Mouse (Mus musculus) natural killer cell, adult 2 months (primary cell): ENCODE data around the gene Robo1.

Experiments used
- DNase-seq, 2 experiments: peaks; one replicate each; pipeline ENCODE4 v3.0.0; 2022; ENCODE audit warnings: low spot score in 2 of 2

Robo1 gene

DNA sequence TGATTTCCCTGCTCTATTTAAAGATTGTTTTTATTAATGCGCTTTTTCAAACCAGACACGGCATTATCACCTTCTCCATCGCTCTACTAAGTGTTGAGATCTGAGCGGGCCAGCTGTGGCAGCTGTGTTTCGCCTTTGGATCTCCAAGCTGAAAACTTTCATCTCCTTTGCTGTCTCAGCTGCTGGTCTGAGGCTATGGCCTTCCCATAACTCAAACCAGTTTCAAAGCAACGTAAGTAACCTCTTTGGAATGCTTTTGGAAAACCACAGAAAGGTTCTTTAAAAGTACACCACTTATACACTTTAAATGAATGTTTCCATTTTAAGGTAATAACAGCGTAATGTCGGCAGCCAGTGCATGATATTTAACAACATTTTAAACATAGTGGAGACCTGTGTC lies 520.3 kb downstream of the Robo1 start:
- no peak for DNase-seq

DNA sequence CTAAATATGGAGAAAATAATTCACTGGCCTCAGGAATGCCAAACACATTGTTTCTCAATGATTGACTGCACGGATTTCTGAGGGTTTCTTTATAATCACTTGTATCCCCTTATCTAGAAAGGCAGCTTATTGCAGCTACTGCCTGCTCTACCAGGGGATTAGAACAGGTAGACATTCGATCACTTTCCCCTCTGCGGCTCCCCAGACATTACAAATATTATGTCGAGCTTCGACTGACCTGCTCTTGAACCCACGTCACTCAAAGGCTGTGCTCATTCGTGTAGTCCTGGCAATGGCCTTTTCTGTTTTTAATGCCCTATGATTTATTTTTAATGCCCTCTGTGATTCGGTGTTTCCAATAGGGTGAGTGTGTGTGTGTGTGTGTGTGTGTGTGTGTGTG lies 521.4 kb downstream of the Robo1 start:
- no peak for DNase-seq

DNA sequence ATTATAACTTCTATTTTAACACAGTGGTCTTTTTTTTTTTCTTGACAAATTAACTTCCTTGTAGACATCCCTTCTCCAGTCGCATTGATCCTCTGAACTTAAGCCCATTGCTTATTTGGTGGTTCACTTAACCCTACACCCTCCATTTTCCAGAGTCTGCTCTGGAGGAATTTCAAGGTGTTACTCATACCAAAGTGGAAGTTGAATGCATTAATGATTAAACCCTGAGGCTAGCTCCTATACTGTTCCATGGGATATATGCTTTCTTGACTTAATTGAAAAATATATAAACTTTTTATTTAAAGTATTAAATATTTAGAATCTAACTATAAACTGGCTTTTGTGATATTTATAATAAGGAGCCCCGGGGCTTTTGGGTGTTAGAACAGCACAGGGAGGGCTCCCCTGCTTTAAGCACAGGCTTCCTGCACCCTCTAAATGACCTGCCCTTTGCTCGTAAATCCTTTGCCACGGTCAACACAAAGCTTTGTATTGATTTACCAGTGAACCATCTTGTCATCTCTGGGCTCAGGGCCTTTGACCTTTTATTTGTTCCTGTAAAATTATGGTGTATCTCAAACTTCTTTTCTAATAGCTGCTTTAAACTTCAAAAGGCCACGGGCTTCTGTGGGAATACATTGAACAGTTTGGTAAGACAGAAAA lies 522.4 kb downstream of the Robo1 start:
- DNase-seq = no peak

GRCm38 (mm10) chr16:72834266-72834665 lies 526.2 kb downstream of the Robo1 start:
- DNase-seq = no peak

DNA sequence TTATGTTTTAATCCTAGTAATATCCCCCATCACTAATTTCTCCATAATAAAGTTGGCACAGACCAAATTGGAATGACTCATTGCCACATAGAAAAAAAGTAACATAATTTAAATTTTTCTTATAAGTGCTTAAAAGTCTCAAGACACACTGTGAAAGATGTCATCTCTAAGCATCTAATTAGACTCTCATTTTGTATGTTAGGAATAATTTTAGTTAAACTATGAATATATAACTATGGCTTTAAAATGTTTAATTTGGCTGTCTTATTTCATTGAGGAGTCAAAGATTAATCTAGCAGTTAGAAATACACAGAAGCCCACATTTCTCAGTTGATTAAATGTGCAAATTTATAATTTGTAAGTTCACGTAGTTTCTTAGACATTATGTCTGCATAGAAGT lies 530.9 kb downstream of the Robo1 start:
- DNase-seq = no peak

GRCm38 (mm10) chr16:72841066-72841465 lies 533.0 kb downstream of the Robo1 start:
- no peak for DNase-seq

GRCm38 (mm10) chr16:72854101-72854500 lies 546.0 kb downstream of the Robo1 start:
- no peak for DNase-seq

GRCm38 (mm10) chr16:72854809-72855503 lies 546.9 kb downstream of the Robo1 start:
- DNase-seq = no peak

- no peak for DNase-seq
Observed at GRCm38 (mm10) chr16:72861707-72862277, 553.7 kb downstream of the Robo1 start.

- DNase-seq = no peak
Observed at GRCm38 (mm10) chr16:72866011-72866410, 557.9 kb downstream of the Robo1 start.

DNA sequence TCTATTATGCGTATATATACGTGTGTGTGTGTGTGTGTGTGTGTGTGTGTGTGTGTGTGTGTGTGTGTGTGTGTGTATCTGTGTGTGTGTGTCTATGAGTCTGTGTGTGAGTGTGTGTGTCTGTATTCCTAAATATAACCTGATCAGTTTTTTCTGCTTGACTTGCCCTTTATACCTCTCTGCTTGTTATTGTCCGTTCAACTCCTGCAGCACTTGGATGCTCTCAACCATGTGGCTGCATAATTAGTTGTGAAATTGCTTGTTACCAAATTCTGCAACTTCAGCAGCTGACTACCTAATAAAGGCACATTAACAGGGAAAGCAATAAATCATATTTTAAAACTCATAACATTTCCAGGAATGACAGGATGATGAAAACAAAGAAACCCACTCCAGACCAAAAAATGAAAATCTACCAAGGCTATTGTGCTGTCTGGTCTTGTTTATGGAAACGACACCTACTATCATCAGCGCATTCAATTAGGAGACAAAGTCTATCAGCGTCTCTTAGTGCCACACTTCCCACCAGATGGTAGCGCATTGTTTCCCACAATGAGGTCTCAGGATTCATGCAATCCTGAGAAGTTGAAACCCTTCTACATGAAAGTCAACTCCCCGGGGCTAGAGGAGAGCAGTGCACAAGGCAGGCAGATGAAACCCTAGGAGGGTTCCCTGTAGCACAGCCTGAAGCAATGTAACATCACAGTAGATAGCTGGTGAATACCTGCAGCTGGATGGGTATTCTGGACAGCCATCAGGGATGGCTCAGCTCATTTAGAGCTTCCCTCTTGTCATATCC lies 567.0 kb downstream of the Robo1 start:
- no peak for DNase-seq

GRCm38 (mm10) chr16:72888108-72888507 lies 580.0 kb downstream of the Robo1 start:
- DNase-seq = no peak

GRCm38 (mm10) chr16:72889401-72889800 lies 581.3 kb downstream of the Robo1 start:
- no peak for DNase-seq

DNA sequence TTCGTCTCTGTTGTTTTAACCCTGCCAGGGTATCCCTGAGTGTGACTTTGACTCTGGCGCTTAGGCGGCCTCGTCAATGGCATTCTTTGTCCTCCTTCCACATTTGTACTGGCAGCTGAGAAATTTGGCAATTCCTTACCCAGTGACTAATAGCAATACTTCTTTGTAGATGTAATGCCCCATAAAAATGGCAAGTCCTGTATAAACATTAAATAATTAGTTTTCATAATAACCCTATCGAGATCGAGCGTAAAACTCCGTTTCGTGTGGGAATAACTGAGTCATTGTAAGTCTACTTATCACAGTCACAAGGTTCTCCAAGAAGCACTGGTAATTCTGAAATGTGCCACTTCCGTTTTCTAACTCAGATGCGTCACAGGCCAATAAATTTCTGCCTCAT lies 589.0 kb downstream of the Robo1 start:
- DNase-seq = no peak

DNA sequence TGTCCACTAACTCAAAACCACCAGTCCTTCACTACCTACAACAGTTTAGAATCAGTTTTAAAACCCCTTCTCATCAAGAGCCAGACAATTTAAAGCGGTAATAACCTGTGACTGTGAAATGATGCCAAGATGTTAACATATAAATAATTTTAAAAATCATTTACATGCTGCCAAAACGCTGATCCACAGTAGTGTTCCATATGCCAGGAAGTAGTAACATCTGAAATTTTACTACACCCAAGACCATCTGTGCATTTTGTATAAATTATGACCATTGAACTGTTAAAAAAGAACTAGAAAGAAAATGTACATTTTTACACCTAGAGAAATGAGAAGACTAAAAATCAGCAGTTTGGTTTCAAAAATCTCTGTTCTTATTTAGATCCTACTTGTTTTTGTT lies 600.8 kb downstream of the Robo1 start:
- no peak for DNase-seq

- DNase-seq = no peak
Observed at GRCm38 (mm10) chr16:72913134-72913533, 605.0 kb downstream of the Robo1 start.

DNA sequence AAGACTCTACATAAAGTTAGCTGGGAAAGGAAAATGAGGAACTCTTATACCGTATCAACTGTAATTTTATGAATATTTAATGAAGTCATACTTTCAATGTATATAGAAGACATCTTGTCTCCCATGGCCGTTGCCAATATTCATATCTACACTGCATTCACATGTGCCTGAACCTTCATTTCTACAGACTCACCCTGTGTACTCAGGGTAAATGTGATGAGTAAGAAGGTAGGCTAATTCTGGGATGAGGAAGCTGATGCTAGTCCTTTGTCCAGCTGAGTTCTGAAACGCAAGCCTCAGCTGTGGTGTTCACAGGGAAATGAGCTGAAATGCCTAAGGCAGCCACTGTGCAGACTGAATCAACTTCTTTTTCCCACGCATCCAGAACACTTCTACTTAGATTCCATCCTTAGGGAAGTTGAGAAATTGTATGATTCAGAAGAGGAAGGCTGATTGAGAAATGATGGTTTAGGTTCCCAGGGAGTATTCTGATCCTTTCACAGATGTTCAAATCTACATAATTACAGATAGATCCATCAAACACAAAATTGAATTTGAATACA lies 606.0 kb downstream of the Robo1 start:
- DNase-seq = no peak

DNA sequence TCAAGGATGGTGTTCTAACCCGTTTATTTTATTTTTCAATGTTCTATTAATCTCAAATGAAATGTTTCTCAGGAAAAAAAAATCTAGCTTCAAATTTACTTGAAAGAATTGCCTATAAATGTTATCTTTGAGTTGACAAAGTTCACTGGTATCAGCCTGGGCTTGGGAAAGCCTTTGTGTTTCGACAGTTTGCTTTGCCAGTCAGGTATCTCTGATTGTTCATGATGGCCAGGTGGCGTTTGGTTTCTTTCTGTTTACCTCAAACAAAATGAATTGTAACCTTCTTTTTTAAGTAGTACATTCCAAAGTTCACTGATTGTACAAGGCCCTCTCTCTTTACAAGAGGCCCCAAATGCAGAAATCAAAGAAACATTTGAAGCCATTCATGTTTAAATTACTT lies 611.9 kb downstream of the Robo1 start:
- no peak for DNase-seq

GRCm38 (mm10) chr16:72924423-72925224 lies 616.5 kb downstream of the Robo1 start:
- DNase-seq = no peak

DNA sequence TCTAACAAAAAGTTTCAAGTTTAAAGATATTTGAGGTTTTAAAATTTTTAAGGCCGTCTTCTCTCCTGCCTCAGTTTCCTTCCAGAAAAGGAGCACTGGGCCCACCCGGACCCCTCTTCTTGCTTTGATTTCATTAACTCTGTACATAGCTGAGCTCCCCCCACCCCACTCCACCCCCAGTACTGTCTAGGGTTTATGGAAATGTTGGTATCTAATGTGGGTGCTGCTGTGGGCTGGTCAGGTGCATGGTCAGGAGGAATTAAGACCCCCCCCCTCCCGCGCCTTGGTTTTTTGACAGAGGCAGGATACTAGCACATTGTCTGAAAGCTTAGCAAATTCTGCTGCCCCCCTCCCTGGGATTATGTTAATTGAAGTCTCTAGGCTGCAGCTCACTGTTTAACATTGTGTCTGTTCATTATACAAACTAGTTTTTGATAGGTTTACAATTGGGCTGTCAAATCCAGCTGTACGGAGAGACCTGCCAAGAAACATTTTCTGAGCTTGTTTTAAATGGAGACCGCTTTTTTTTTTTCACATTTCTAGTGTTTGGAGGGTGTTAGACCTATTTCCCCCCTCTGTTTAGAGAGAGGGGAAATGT lies 620.5 kb downstream of the Robo1 start:
- DNase-seq = no peak

- no peak for DNase-seq
Observed at GRCm38 (mm10) chr16:72930871-72931270, 622.8 kb downstream of the Robo1 start.
